Mouse (Mus musculus) NIH3T3 (cell line): Measurements from ENCODE around the gene Ipo4.

Source experiments
- DNase-seq: peaks from one replicate; pipeline ENCODE4 v3.0.0-alpha.2; 2012; ENCODE audit warnings: low read depth

Ipo4 gene

DNA sequence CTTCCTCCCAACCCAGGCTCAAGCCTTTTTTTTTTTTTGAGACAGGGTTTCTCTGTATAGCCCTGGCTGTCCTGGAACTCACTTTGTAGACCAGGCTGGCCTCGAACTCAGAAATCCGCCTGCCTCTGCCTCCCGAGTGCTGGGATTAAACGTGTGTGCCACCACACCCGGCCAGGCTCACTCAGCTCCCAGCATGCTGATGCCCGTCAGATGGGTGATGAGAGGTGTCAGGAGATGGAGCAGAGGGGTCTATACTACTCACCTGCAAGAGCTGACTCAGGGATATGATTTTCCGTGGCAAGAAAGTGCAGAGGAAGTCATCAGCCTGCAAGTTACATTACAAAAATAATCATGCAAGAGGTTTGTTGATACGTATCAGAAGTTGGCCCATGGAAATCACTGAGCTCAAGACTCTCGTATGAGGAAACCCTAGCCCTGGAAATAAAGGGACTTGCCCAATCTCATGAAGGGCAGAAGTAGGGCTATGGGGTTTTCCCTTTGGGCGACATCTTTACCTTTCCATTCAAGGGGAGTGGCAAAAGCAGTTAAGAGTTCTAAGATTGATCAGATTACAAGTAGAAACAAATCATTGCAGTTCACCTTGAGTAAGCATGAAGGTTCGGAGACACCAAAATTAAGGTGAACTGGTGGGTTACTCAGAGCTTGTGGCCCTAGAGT lies 45.8 kb downstream of the Ipo4 start:
- DNase-seq, result peak; percentile 34

DNA sequence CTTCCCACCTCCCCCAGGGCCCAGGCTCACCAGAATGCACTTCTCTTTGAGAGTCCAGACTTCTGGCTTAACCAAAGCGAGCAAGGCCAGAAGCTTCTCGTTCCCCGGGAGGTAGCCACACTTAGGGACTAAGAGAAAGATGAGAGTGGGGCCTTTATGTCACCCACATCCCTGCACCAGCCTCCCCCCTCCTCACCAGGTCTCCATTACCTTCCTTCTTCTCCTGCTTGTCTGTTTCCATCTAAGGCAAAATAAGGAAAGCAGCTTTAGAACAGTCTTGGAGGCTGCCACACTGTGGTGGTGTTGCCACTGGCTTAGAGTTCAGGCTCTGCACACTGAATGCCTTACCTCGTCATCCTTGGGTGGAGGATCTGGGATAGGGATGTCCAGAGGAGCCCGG lies 46.5 kb downstream of the Ipo4 start:
- DNase-seq, result no peak

- no peak for DNase-seq
Observed at GRCm38 (mm10) chr14:55586149-55586548, 49.6 kb downstream of the Ipo4 start.

DNA sequence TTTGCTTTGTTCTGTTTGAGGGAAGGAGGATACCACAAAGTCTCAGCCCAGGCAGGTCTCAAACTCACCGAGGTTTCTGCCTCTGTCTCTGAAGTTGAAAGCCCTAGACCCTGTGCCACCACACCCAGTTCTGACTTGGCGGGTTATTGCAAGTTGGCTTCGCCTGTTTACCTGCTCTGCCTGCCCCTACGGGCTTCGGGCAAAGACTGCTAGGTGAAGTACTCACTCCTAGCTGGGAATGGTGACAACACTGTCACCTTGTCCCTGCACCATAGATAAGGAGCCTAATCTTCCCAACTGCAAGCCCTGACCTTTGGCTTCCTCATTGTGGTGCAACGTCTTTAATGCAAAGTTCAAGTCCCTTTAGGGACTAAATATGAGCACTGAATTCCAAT lies 50.2 kb downstream of the Ipo4 start:
- no peak for DNase-seq

DNA sequence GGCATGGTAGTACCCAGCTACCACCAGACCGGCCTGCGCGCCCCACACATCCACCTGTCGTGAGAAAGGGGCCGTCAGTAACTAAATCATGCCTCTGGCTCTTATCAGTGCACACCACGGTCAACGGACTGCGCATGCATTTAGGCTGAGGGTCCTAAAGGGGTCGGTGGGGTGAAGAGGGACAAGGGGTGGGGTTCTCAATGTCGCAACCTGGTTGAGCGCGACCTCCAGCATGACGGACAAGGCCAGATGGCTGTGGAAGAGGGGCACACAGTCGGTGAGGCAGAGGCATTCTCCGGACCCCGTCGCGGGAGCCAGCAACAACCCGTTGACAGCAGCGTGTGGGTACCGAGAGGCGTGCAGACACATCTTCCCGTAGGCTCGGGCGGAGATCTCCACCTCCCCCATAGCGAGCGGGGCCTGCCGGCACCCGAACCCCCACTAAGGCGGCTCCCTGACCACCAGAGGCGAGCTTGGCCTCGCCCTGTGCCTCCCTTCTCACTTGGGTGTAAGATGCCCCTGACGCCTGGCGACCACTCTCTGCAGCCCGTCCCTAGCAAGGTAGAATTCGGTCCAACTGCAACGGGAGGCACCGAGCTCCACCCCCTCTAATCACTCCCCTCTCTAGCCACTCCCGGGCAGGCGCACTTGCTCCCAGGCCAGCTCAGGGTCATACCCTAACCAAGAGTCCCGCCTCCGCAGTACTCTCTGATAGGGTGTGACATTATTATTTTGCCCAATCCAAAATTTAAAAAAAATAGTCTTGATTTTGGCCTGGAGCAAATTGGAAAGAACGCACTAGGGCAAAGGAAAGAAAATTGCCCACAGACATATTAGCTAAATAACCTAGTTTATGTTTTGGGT lies 50.8 kb downstream of the Ipo4 start, which contains the start of gene Emc9:
Gene Emc9, minus strand, starts transcription at position 601 of the 864 bp plus-strand sequence.
- DNase-seq, result peak; percentile 57

DNA sequence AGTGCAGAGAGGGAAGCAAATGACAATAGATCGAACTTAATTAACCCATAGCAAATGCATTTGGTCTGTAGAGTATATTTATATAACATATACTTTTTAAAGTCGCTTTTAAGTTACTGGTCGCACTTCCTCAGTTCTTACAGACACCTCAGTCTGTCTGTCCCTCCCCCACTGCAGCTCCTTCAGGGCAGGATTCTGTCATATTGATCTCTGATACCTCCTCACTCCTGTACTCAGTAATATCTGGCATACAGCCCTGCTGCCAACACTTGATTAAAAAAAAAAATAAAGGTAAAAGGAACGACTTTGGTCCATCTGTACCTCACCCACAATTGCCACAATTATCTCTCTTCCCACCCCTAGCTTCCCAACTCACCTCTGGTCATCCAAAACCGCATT lies 51.5 kb downstream of the Ipo4 start:
- no peak for DNase-seq

GRCm38 (mm10) chr14:55581981-55582681 lies 53.6 kb downstream of the Ipo4 start:
- DNase-seq, result no peak

- DNase-seq, result no peak
Observed at GRCm38 (mm10) chr14:55580731-55581130, 55.0 kb downstream of the Ipo4 start.

DNA sequence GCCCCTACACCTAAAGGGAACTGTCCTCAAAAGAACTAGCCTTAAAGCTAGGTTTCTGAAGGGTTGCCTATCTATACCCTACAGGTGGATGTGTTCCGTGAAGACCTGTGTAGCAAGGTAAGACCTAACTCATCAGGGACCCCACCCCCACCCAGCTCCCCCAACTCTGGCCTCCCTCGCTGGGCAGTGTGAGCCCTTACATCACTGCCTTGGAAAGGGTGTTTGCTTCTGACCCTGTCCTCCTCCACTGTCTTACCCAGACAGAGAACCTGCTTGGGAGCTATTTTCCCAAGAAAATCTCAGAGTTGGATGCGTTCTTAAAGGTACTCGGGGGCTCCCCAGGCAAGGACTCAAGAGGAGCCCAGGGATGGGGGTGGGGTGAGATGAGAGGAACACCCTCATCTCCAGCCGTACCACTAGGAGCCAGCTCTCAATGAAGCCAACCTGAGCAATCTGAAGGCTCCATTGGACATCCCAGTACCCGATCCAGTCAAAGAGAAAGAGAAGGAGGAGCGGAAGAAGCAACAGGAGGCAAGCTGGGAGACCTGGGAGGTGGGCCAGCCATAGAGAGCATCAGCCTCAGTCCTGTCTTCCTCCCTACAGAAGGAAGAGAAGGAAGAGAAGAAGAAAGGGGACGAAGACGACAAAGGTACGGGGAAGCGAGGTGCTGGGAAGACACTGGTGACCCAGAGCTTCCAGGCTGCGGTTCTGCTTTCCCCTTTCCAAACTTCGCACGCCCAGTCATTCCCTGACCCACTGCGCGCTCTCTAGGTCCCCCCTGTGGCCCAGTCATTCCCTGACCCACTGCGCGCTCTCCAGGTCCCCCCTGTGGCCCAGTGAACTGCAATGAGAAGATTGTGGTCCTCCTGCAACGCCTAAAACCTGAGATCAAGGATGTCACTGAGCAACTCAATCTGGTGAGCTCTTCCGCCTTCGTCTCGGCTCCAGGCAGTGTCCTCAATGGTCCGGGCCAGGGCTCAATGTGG lies 56.0 kb downstream of the Ipo4 start:
- DNase-seq, result no peak

GRCm38 (mm10) chr14:55578668-55579269 lies 57.0 kb downstream of the Ipo4 start:
- DNase-seq, result peak; percentile 59

GRCm38 (mm10) chr14:55577871-55578667 lies 57.7 kb downstream of the Ipo4 start, which contains the start of gene Psme1:
Gene Psme1 (plus strand): TSS chr14:55578123.
- peak; percentile 82 for DNase-seq

- no peak for DNase-seq
Observed at GRCm38 (mm10) chr14:55576376-55576775, 59.4 kb downstream of the Ipo4 start.

DNA sequence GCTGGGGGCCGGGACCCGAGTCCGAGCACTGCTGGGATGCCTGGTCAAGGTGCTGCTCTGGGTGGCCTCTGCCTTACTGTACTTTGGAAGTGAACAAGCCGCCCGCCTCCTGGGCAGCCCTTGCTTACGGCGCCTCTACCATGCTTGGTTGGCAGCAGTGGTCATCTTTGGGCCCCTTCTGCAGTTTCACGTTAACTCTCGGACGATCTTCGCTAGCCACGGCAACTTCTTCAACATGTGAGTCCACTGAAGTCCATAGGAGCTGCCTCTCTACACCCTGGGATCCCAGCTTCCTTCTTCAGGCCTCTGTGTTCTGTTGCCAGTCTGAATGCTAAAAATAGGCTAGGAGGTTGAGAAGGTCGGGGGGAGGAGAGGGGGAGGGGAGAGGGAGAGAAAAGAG lies 60.0 kb downstream of the Ipo4 start:
- DNase-seq, result no peak
